ENCODE assay signal across 8 mouse cellular contexts in the genomic region with DNA sequence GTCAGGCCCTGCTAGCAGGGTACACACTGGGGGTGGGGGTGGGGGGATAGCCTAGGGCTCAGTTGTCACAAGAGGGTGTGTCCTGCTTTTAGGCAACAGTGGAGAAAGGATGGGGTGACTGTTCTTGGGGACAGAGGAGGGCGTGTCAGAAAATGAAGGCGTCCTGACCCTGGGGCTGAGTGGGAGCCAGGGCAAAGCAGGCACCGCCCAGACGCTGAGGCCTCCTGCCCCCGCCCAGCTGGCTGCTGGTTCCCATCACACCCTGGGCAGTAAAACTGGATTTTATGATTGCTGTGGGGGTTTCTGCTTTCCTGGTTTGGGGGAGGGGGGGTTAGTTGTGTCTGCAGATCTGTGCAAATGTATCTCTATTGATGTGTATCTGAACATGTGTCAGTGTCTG. TPM values are rescaled to one million over a fixed set of nuclear protein-coding genes. Genes with fewer than 3 reads are reported as not detected.
DNase-seq lines count a peak whose midpoint lies in the region; ATAC-seq lines count a peak whose summit lies in the region.

No protein-coding gene starts in this region.

- peak overlapping the region; percentile 92 for H3K27ac ChIP-seq in kidney, embryonic 14.5 days (ENCODE audit: low read depth, low read length)
- H3K27ac ChIP-seq in limb, embryonic 10.5 days, result peak overlapping the region; percentile 93
- H3K27ac ChIP-seq in hindbrain, embryonic 14.5 days, result no peak overlapping the region
- H3K27ac ChIP-seq in hindbrain, embryonic 11.5 days (ENCODE audit: low read depth, low read length), result no peak overlapping the region

- H3K4me1 ChIP-seq in kidney, embryonic 14.5 days (ENCODE audit: control insufficient read depth, insufficient read depth, low read length), result peaks cover 32% of the 10 kb centered on the region
- H3K4me1 ChIP-seq in limb, embryonic 10.5 days, result peaks cover 45% of the 10 kb centered on the region
- H3K4me1 ChIP-seq in hindbrain, embryonic 14.5 days (replicated peaks; ENCODE audit: control insufficient read depth, insufficient read depth, low read length), result peaks cover 11% of the 10 kb centered on the region
- no peaks in the 10 kb centered on the region; the same call in none of the 2 replicates for H3K4me1 ChIP-seq in hindbrain, embryonic 11.5 days (replicated peaks; ENCODE audit: control insufficient read depth, insufficient read depth, low read length)

- no peak overlapping the region for H3K4me3 ChIP-seq in kidney, embryonic 14.5 days (ENCODE audit: low read length)
- no peak overlapping the region for H3K4me3 ChIP-seq in limb, embryonic 10.5 days
- H3K4me3 ChIP-seq in hindbrain, embryonic 14.5 days (replicated peaks; ENCODE audit: low read length), result no peak overlapping the region
- no peak overlapping the region for H3K4me3 ChIP-seq in hindbrain, embryonic 11.5 days (ENCODE audit: low read depth, low read length)

- no peaks in the 10 kb centered on the region for H3K36me3 ChIP-seq in kidney, embryonic 14.5 days (ENCODE audit: control insufficient read depth, insufficient read depth, low read length)
- no peaks in the 10 kb centered on the region for H3K36me3 ChIP-seq in limb, embryonic 10.5 days
- no peaks in the 10 kb centered on the region for H3K36me3 ChIP-seq in hindbrain, embryonic 14.5 days (replicated peaks; ENCODE audit: control insufficient read depth, insufficient read depth)
- H3K36me3 ChIP-seq in hindbrain, embryonic 11.5 days (ENCODE audit: control insufficient read depth, insufficient read depth, low read length), result no peaks in the 10 kb centered on the region

- WGBS in kidney, embryonic 14.5 days, result 19% methylated on average over 5 of the region's 5 CpGs
- WGBS in limb, embryonic 10.5 days, result 32% methylated on average over 5 of the region's 5 CpGs
- 59% methylated on average over 5 of the region's 5 CpGs for WGBS in hindbrain, embryonic 14.5 days
- WGBS in hindbrain, embryonic 11.5 days, result 66% methylated on average over 5 of the region's 5 CpGs

- ATAC-seq in kidney, embryonic 14.5 days (ENCODE audit: low FRiP score, low TSS enrichment), result no peak; the same call in 1 of the 2 replicates
- no peak for ATAC-seq in hindbrain, embryonic 14.5 days (ENCODE audit: low FRiP score)
- no peak for ATAC-seq in hindbrain, embryonic 11.5 days (ENCODE audit: low FRiP score)

- H3K9me3 ChIP-seq in kidney, embryonic 14.5 days (ENCODE audit: control insufficient read depth, low read length), result no peaks in the 10 kb centered on the region
- H3K9me3 ChIP-seq in limb, embryonic 10.5 days (replicated peaks), result no peaks in the 10 kb centered on the region
- no peaks in the 10 kb centered on the region for H3K9me3 ChIP-seq in hindbrain, embryonic 14.5 days (ENCODE audit: control insufficient read depth, low read length)
- H3K9me3 ChIP-seq in hindbrain, embryonic 11.5 days (ENCODE audit: control insufficient read depth, low read length), result no peaks in the 10 kb centered on the region

- no peaks in the 10 kb centered on the region for H3K27me3 ChIP-seq in kidney, embryonic 14.5 days (ENCODE audit: control insufficient read depth, insufficient read depth, low read length)
- peaks cover 16% of the 10 kb centered on the region for H3K27me3 ChIP-seq in limb, embryonic 10.5 days (ENCODE audit: low read depth, poor library complexity, severe bottlenecking)
- no peaks in the 10 kb centered on the region for H3K27me3 ChIP-seq in hindbrain, embryonic 14.5 days (ENCODE audit: control insufficient read depth, insufficient read depth, low read length)
- H3K27me3 ChIP-seq in hindbrain, embryonic 11.5 days (ENCODE audit: control insufficient read depth, insufficient read depth, low read length), result no peaks in the 10 kb centered on the region

- DNase-seq in kidney, adult 9 months, result no peak
- DNase-seq in heart, adult 11 months, result peak; percentile 97
- no peak for DNase-seq in limb, embryonic 10.5 days (ENCODE audit: low spot score)
- peak; percentile 71 to 83 for DNase-seq in monocyte, adult 2 months (ENCODE audit: low read depth in 1 of 2, low spot score in 2 of 2)
- no peak for DNase-seq in hindbrain, embryonic 14.5 days (ENCODE audit: low spot score)
- DNase-seq in hindbrain, embryonic 11.5 days (ENCODE audit: low spot score), result no peak
- no peak for DNase-seq in cerebellum, adult 18-20 months

- H3K4me2 ChIP-seq in kidney, embryonic 14.5 days (replicated peaks; ENCODE audit: low read depth, low read length), result no peak overlapping the region
- H3K4me2 ChIP-seq in hindbrain, embryonic 14.5 days (replicated peaks), result no peak overlapping the region
- H3K4me2 ChIP-seq in hindbrain, embryonic 11.5 days (replicated peaks; ENCODE audit: low read depth, low read length), result no peak overlapping the region

- no peak overlapping the region; the same call in 1 of the 2 replicates for H3K9ac ChIP-seq in kidney, embryonic 14.5 days (ENCODE audit: low read depth, low read length)
- no peak overlapping the region for H3K9ac ChIP-seq in hindbrain, embryonic 14.5 days
- no peak overlapping the region for H3K9ac ChIP-seq in hindbrain, embryonic 11.5 days (ENCODE audit: low read depth, low read length)

RNA-seq across cellular contexts. Expression of a gene that starts 21.9 kb away (rescaled TPM):
- not detected in 2 replicates for polyA plus RNA-seq in kidney, embryonic 14.5 days (2014; fragmentation: Nextera tagmentation; extraction: Ambion mirVana)
- polyA plus RNA-seq in limb, embryonic 10.5 days (2016; fragmentation: Nextera tagmentation; extraction: Ambion mirVana), result 0.08 TPM in 1 of 2 replicates, not detected in the other
- 0.07 TPM in 1 of 2 replicates, not detected in the other for polyA plus RNA-seq in hindbrain, embryonic 14.5 days (2014; fragmentation: Nextera tagmentation; extraction: Ambion mirVana)
- 0.11 TPM in 1 of 2 replicates, not detected in the other for polyA plus RNA-seq in hindbrain, embryonic 11.5 days (2014; fragmentation: Nextera tagmentation; extraction: Ambion mirVana)

RNA-seq across cellular contexts. Expression of a gene that starts 28.3 kb away (rescaled TPM):
- 179 and 184 TPM in 2 replicates for polyA plus RNA-seq in kidney, embryonic 14.5 days (2014; fragmentation: Nextera tagmentation; extraction: Ambion mirVana)
- 29.3 and 42.6 TPM in 2 replicates for polyA plus RNA-seq in limb, embryonic 10.5 days (2016; fragmentation: Nextera tagmentation; extraction: Ambion mirVana)
- polyA plus RNA-seq in hindbrain, embryonic 14.5 days (2014; fragmentation: Nextera tagmentation; extraction: Ambion mirVana), result 4.1 and 6.8 TPM in 2 replicates
- polyA plus RNA-seq in hindbrain, embryonic 11.5 days (2014; fragmentation: Nextera tagmentation; extraction: Ambion mirVana), result 22.4 and 27.8 TPM in 2 replicates

RNA-seq across cellular contexts. Expression of a gene that starts 35.9 kb away (rescaled TPM):
- 0.41 and 0.49 TPM in 2 replicates for polyA plus RNA-seq in kidney, embryonic 14.5 days (2014; fragmentation: Nextera tagmentation; extraction: Ambion mirVana)
- polyA plus RNA-seq in limb, embryonic 10.5 days (2016; fragmentation: Nextera tagmentation; extraction: Ambion mirVana), result not detected in 2 replicates
- polyA plus RNA-seq in hindbrain, embryonic 14.5 days (2014; fragmentation: Nextera tagmentation; extraction: Ambion mirVana), result 0.29 TPM in 1 of 2 replicates, not detected in the other
- 0.27 TPM in 1 of 2 replicates, not detected in the other for polyA plus RNA-seq in hindbrain, embryonic 11.5 days (2014; fragmentation: Nextera tagmentation; extraction: Ambion mirVana)

RNA-seq across cellular contexts. Expression of a gene that starts 51.5 kb away (rescaled TPM):
- 0.11 and 0.38 TPM in 2 replicates for polyA plus RNA-seq in kidney, embryonic 14.5 days (2014; fragmentation: Nextera tagmentation; extraction: Ambion mirVana)
- polyA plus RNA-seq in limb, embryonic 10.5 days (2016; fragmentation: Nextera tagmentation; extraction: Ambion mirVana), result not detected in 2 replicates
- polyA plus RNA-seq in hindbrain, embryonic 14.5 days (2014; fragmentation: Nextera tagmentation; extraction: Ambion mirVana), result not detected in 2 replicates
- not detected in 2 replicates for polyA plus RNA-seq in hindbrain, embryonic 11.5 days (2014; fragmentation: Nextera tagmentation; extraction: Ambion mirVana)

RNA-seq across cellular contexts. Expression of a gene that starts 52.0 kb away (rescaled TPM):
- polyA plus RNA-seq in kidney, embryonic 14.5 days (2014; fragmentation: Nextera tagmentation; extraction: Ambion mirVana), result 140 and 164 TPM in 2 replicates
- 33.4 and 49.5 TPM in 2 replicates for polyA plus RNA-seq in limb, embryonic 10.5 days (2016; fragmentation: Nextera tagmentation; extraction: Ambion mirVana)
- 8.6 and 15.7 TPM in 2 replicates for polyA plus RNA-seq in hindbrain, embryonic 14.5 days (2014; fragmentation: Nextera tagmentation; extraction: Ambion mirVana)
- polyA plus RNA-seq in hindbrain, embryonic 11.5 days (2014; fragmentation: Nextera tagmentation; extraction: Ambion mirVana), result 20.5 and 22.7 TPM in 2 replicates

Comparison
In these comparisons a context has a peak if more than half of its experiments do, and no peak if none do; other contexts are left out.
1. H3K27ac ChIP-seq: peak in kidney, embryonic 14.5 days (single experiment) and limb, embryonic 10.5 days (single experiment); none in hindbrain, embryonic 14.5 days (single experiment) and hindbrain, embryonic 11.5 days (single experiment).
2. DNase-seq: peak in heart, adult 11 months (single experiment) and monocyte, adult 2 months (2 of 2); none in kidney, adult 9 months (single experiment), limb, embryonic 10.5 days (single experiment), hindbrain, embryonic 14.5 days (single experiment), hindbrain, embryonic 11.5 days (single experiment) and cerebellum, adult 18-20 months (0 of 2).